Mouse (Mus musculus) brown adipose tissue, adult 24 weeks (tissue): ENCODE results near the gene Esr1. TPM values are rescaled to one million over a fixed set of nuclear protein-coding genes. Genes with fewer than 3 reads are reported as not detected.
"Not testable (repeated sequence)": the region's sequence is repeated elsewhere in the genome, so short reads cannot be mapped to it uniquely, and the experiment has no call there.

ENCODE experiments used
- H3K27ac ChIP-seq: fragments of 200-500 bp; replicated peaks from 2 replicates; pipeline ENCODE4 v1.5.1; 2012; ENCODE audit warnings: low read depth, mild to moderate bottlenecking, low read length
- H3K4me1 ChIP-seq: fragments of 200-500 bp; 2 replicates; pipeline ENCODE4 v1.6.1; 2012; ENCODE audit warnings: low read length, mixed read lengths; ENCODE audit not compliant: control insufficient read depth, insufficient read depth, insufficient read length
- H3K4me3 ChIP-seq: fragments of 200-500 bp; 2 replicates; pipeline ENCODE4 v1.5.1; 2012; ENCODE audit warnings: low read depth, mild to moderate bottlenecking, low read length, moderate library complexity; ENCODE audit not compliant: insufficient read depth
- polyA plus RNA-seq: library from polyadenylated mRNA; stranded (reverse); fragments of >200 nt; gene quantifications from 2 replicates; pipeline ENCODE4 v1.2.4, GENCODE M21; 2012; ENCODE audit not compliant: missing spikeins, insufficient read depth, insufficient read length

The Esr1 gene
- polyA plus RNA-seq, 1 experiment: 11.3 TPM

- no peak overlapping the region for H3K4me3 ChIP-seq
- H3K27ac ChIP-seq: no peak overlapping the region
- no peaks in the 10 kb centered on the region for H3K4me1 ChIP-seq
Observed at GRCm38 (mm10) chr10:4604527-4605209, 6.7 kb upstream of the Esr1 start.

DNA sequence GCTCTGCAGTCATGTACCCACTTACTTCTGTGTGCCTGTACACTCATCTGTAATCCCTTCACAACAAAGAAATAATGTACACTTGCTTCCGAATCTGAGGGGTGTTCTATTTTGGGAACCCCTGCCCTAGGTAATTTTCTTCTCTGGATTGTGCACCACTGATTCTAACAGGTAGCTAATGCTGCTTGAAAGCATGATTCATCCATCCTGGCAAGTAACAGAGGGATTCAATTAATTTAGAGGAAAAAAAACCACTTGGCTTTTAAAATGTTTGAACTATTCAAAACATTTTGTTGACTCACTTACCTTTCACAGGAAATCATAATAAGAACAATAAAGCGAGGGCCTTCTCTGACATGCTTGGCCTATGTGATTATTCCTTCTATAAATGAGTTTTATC is 1.2 kb upstream of the Esr1 start:
- no peaks in the 10 kb centered on the region for H3K4me1 ChIP-seq
- no peak overlapping the region for H3K4me3 ChIP-seq
- H3K27ac ChIP-seq: no peak overlapping the region

DNA sequence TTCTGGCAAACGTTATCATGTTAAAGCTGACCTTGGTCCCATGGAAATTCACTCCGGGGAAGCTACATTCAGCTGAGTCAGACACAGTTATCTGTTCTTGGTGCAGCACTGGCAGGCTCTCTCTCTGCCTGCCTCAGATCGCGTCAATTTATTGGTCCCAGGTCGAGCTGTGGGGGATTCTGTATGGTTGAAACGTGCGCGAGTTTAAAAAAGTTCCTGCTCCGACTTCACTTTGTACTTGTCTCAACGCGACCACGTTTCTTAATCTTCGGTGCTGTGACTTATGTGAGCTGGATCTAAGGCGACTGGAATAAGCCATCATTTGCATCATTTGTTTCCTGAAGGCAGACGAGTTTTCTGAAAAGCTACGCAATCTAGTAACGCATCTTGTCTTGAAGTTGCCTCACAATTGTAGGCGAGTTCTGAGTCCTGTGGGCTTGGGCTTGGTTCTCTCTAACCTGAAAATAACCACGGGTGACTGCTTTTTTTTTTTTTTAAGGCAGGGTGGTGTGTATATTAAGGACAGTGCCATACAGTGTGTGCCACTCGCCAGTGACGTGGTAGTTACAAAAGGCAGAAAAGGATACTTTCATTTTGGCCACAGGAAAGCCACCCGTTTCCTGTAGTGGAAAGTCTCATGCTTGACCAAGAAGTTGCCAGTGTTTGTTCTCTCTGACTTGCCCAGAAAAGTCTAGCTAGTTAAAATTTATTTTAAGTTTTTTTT is 1.1 kb downstream of the Esr1 start:
- Histone ChIP-seq H3K27ac (peak overlapping the region; percentile 0; the same call in 1 of the 2 replicates), H3K4me1 (no peaks in the 10 kb centered on the region), H3K4me3 (peak overlapping the region; percentile 64)

DNA sequence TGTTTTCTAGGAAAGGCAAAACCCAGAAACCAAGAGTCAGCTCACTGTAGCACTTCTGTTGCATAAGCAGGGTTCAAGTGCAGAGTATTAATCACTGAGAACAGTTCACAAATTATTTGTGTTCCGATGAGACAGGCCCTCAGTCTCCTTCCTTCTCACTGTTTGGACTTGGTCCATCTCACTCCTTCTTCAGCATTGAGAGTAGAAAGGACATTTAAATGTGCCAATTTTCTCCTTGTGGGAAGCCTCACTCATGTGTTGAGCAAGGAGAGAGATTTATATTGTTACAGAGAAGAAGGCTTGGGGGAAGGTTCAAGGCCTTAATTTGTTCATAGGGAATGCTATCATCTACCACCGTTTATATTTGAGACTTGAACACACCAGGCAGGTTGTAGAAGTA is 6.6 kb downstream of the Esr1 start:
- H3K27ac ChIP-seq: no peak overlapping the region
- H3K4me3 ChIP-seq: no peak overlapping the region
- H3K4me1 ChIP-seq: no peaks in the 10 kb centered on the region

DNA sequence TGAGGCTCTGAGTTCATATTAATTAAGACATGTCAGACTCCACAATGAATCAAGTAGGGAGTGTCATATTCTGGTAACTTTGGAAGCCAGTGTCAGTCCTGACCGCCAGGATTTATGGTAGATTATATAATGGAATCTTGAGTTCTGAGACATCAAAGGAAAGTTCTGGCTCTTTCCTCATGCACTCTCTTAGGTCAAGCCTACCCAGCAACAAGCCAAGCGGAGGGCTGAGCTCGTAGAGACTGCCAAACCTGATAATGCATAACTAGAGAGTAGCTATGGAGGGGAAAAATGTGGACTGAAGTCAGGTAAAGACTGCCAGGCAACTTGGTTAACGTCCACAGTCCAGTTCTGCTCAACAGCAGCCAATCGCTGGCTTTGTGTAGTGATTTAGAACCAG is 7.3 kb downstream of the Esr1 start:
- Histone ChIP-seq H3K4me1 (no peaks in the 10 kb centered on the region), H3K27ac (no peak overlapping the region), H3K4me3 (no peak overlapping the region)

DNA sequence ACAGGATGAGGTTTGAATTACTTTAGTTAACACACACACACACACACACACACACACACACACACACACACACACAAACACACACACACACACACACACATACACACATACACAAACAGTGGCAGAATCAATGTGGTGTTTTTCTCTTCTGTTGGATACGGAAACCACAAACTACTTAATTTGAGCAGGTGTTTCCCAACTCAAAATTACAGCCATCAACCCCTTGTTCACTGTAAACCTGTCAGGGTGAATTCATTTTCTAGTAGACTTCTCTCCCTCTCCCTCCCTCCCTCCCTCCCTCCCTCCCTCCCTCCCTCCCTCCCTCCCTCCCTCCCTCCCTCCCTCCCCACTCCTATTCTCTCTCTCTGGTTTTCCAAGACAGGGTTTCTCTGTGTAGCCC is 8.0 kb downstream of the Esr1 start:
- H3K27ac ChIP-seq, H3K4me1 ChIP-seq, H3K4me3 ChIP-seq: not testable (repeated sequence)

DNA sequence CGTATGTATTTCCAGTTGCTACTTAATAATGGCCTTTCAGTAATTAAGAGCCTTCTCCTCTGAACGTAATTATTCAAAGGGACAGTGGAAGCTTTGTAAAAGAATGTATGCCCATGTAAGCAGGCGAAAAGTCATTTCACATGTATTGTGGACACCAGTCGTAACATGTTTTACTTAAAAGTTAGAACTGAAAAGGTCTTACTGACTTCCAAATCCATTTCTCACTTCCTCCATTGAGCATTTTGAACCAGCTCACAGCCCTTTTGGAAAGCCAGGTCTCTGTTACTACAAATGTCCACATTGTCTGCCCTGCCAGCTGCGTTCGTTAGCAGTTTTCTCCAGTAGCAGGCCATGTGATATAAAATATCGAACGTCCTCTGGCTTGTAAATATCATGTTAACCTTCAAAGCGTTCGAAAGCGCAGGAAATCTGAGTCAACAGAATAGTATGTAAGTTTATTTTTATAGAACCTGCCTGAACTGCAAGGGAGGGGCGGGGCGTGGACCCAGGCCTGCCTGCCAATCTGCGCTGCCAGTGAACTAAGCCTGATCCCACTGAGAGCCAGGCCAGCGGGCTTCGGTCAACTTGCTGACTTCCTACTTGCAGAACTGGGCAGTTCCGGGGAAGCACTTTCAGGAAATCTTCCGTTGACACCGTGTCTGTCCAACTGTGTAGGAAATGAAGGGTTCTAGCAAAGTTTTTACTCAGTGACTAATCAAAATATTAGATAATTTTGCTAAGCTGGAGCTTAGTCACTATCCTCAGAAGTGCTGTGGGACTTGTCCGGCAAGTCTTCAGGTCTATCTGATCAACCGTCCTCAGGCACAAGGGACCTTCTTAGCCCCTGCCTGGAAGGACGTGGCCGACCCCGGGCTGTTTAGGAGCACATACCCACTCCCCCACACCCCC is 9.5 kb downstream of the Esr1 start:
- Histone ChIP-seq H3K4me3 (0 out of 2 replicates have a peak overlapping the region, but pooled peaks have one; percentile 3), H3K27ac (no peak overlapping the region), H3K4me1 (no peaks in the 10 kb centered on the region)

DNA sequence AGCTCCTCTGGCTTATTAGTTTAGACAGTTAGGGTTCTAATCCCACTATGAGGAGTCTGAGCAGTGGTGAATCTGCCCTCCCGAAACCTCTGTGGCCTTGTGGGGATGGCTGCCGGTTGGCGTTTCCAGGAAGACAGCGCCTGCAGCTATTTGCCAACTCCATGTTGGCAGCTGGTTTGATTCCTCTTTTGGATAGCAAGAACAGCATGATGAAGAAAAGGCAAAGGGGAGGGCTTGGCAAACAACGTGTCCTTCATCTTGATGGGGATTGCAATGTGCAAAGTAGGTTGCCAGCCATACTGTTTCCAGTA is 10.1 kb downstream of the Esr1 start:
- H3K4me1 ChIP-seq: no peaks in the 10 kb centered on the region
- H3K4me3 ChIP-seq: 0 out of 2 replicates have a peak overlapping the region, but pooled peaks have one; percentile 3
- no peak overlapping the region for H3K27ac ChIP-seq

- no peaks in the 10 kb centered on the region for H3K4me1 ChIP-seq
- no peak overlapping the region for H3K27ac ChIP-seq
- H3K4me3 ChIP-seq: no peak overlapping the region
Observed at GRCm38 (mm10) chr10:4623319-4623718, 11.9 kb downstream of the Esr1 start.

DNA sequence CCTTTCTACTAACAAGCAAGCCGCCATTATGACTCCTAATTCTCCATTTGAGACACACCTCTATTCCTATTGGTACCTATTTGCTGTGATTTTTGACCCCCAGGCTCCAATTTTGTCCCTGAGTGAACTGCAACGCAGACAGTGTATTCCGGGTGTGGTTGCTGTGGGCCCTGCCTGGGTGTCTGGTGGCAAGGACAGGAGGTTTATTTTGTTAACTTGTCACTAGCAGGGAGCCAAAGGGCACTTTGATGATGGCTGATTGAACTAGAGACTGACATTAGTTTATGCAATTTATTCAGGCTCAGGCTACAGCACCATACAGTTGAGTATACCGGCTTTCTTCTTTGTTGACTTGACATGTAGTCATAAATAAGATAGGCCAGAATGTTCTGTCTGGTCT is 13.2 kb downstream of the Esr1 start:
- no peaks in the 10 kb centered on the region for H3K4me1 ChIP-seq
- no peak overlapping the region for H3K4me3 ChIP-seq
- H3K27ac ChIP-seq: no peak overlapping the region

- Histone ChIP-seq H3K27ac (no peak overlapping the region), H3K4me1 (no peaks in the 10 kb centered on the region), H3K4me3 (no peak overlapping the region)
Observed at GRCm38 (mm10) chr10:4625300-4625699, 13.9 kb downstream of the Esr1 start.

- no peaks in the 10 kb centered on the region for H3K4me1 ChIP-seq
Observed at GRCm38 (mm10) chr10:4626432-4626831, 15.0 kb downstream of the Esr1 start.

GRCm38 (mm10) chr10:4626996-4627395 is 15.6 kb downstream of the Esr1 start:
- no peaks in the 10 kb centered on the region for H3K4me1 ChIP-seq
- H3K4me3 ChIP-seq: no peak overlapping the region
- no peak overlapping the region for H3K27ac ChIP-seq

More at GRCm38 (mm10) chr10:4626432-4626831, 15.0 kb downstream of the Esr1 start:
- Histone ChIP-seq H3K4me3 (no peak overlapping the region), H3K27ac (no peak overlapping the region)

GRCm38 (mm10) chr10:4627415-4627814 is 16.0 kb downstream of the Esr1 start:
- Histone ChIP-seq H3K27ac (no peak overlapping the region), H3K4me1 (no peaks in the 10 kb centered on the region), H3K4me3 (no peak overlapping the region)

GRCm38 (mm10) chr10:4629314-4629713 is 17.9 kb downstream of the Esr1 start:
- H3K4me1 ChIP-seq: no peaks in the 10 kb centered on the region
- H3K4me3 ChIP-seq: no peak overlapping the region
- H3K27ac ChIP-seq: no peak overlapping the region
